Mouse (Mus musculus): Measurements from ENCODE around the gene Gm30191.
"Not testable (repeated sequence)": the region's sequence is repeated elsewhere in the genome, so short reads cannot be mapped to it uniquely, and the experiment has no call there.

The Gm30191 gene

GRCm38 (mm10) chr4:134287168-134287564 lies 40.4 kb downstream of the Gm30191 start:
- DNase-seq (ENCODE audit: low spot score): peak; percentile 95

GRCm38 (mm10) chr4:134287575-134288025 lies 40.9 kb downstream of the Gm30191 start, which contains the start of gene Pdik1l:
Pdik1l (minus strand) TSS chr4:134287895.
- DNase-seq (ENCODE audit: low spot score): peak; percentile 83

- DNase-seq (ENCODE audit: low spot score): no peak
Observed at GRCm38 (mm10) chr4:134288397-134289256, 41.9 kb downstream of the Gm30191 start.

GRCm38 (mm10) chr4:134292067-134292466 lies 45.3 kb downstream of the Gm30191 start:
- DNase-seq (ENCODE audit: low spot score): peak; percentile 33

DNA sequence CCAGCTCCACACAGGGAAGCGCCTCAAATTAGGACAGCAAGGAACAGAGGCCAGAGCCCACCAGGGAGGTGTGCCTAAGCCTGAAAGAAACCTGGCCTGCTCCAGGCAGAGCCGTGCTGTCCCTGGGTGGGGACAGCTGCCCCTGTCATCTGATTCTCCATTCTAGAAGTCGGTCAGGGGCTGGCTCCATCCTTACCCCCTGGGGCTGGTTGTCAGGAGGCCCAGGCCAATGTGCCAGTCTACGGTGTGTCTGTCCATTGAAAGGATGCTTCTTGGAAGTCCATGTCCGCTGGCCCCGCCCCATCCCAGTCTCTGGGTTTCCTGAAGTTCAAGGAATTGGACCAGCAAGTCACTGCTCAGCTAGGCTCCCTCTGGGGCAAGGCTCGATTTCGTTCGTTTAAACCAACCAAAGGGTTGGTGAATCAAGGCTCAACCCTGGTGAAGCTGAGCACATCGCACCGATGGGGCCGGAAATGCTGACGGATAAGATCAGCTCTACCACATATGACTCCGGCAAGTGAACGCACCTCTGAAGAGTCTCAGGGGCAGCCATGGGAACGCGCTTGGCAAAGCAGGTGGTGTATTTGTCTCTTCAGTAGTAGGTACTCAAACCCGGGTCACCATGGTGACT lies 46.4 kb downstream of the Gm30191 start:
- no peak for DNase-seq (ENCODE audit: low spot score)

DNA sequence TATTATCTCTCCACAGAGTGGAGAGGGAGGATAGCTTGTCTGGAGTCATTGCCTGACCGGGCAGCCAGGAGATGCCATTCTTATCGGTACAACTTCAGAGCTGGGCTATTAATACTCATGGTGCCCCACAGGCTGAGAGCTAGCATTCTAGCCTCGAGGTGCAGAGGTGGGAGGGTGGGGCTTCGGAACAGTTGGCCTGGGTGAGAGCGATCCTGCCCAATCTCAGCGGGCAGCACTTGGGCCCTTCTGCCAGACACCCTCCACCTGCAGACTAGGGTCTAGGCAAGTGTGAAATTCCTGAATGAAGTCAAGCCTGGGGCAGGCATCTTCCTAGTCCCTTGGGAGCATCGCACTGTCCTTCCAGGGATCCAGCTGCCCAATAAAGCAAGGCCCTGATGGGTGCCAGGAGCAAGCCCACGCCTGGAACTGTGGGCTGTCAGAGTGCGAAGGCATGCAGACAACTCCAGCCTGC lies 47.0 kb downstream of the Gm30191 start:
- no peak for DNase-seq (ENCODE audit: low spot score)

DNA sequence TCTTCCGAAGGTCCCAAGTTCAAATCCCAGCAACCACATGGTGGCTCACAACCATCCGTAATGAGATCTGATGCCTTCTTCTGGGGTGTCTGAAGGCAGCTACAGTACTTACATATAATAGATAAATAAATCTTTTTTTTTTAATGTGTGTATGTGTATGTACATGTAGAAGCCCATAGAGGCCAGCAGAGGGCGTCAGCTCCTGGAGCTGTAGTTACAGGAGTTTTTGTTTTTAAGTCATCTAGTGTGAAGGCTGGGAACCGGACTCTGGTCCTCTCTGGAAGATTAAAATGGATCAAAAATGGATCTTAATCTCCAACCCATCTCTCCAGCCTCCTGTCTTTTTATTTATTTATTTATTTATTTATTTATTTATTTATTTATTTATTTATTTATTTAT lies 49.4 kb downstream of the Gm30191 start:
- not testable (repeated sequence) for DNase-seq (ENCODE audit: low spot score)

DNA sequence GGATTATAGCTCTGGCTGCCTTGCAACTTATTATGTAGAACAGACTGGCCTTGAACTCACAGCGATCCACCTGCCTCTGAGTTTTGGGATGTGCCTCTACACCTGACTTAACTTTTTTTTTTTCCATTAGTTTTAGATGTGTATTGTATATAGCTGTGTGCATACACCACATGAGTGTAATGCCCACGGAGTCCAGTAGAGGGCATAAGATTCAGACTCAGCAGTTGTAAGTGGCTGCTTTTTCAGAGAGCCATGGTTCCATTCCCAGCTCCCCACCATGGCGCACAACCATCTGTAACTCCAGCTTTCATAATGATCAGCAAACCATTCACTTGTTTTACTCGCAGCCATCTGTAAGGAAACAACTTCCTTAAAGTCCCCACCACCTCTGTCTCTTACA lies 49.8 kb downstream of the Gm30191 start:
- DNase-seq (ENCODE audit: low spot score): no peak

DNA sequence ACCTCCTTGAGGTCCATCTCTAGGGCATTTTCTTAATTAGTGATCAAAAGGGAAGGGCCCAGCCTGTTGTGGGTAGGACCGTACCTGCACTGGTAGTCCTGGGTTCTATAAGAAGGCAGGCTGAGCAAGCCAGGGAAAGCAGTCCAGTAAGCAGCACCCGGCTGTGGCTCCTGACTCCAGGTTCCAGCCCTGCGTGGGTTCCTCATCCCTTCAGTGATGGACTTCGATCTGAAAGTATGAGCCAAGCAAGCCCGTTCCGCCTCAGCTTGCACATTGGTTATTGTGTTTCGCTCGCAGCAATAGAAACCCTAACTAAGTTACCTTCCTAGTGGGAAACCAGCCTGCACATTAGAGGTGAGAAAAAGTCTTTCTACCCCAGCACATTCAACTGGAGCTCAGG lies 50.6 kb downstream of the Gm30191 start:
- DNase-seq (ENCODE audit: low spot score): no peak

- no peak for DNase-seq (ENCODE audit: low spot score)
Observed at GRCm38 (mm10) chr4:134298626-134299497, 52.1 kb downstream of the Gm30191 start.

GRCm38 (mm10) chr4:134299498-134299810 lies 52.7 kb downstream of the Gm30191 start:
- no peak for DNase-seq (ENCODE audit: low spot score)
